Mouse (Mus musculus): ENCODE measurements around the gene Bhlha9.

GRCm38 (mm10) chr11:76640231-76640630, 32.0 kb upstream of the Bhlha9 start:
- no peak for TF ChIP-seq CTCF (IDR thresholded peaks at IDR 0.05; ENCODE audit: low read depth)
- no peak for TF ChIP-seq EP300 (IDR thresholded peaks at IDR 0.05; ENCODE audit: low read depth)
